Mouse (Mus musculus): ENCODE measurements around the gene Evx1. TPM values are rescaled to one million over a fixed set of nuclear protein-coding genes. Genes with fewer than 3 reads are reported as not detected.

Gene Evx1
- polyA plus RNA-seq, 1 experiment from 2014 or later: 0.70 TPM

DNA sequence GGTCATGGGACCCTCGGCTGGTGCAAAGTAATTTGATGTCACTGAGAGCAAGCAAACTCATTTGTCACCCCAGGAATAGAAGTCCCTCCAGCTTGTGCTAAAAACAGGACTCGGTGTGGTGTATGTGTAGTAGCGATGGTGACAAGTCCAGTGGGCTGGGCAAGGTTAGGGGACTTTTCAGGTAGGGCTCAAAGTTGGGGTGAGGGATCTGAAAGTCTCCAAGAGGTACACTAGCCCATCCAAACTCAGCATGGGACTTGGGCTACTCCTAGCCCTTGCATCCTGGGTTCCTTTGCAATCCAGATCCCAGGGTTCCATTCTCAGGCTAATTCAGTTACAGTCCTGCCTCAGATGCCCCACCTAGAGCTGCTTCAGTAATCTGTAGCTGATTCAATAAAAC, 44.5 kb upstream of the Evx1 start:
- H3K27ac ChIP-seq (ENCODE audit: low read depth, low read length): no peak overlapping the region
- no peaks in the 10 kb centered on the region for H3K9me3 ChIP-seq (ENCODE audit: control insufficient read depth, low read length)
- peaks cover 77% of the 10 kb centered on the region for H3K27me3 ChIP-seq (ENCODE audit: control insufficient read depth, insufficient read depth, low read length)
- no peaks in the 10 kb centered on the region for H3K36me3 ChIP-seq (ENCODE audit: control insufficient read depth, insufficient read depth, low read length)
- WGBS: 2% methylated on average over 3 of the region's 3 CpGs
- H3K4me1 ChIP-seq (ENCODE audit: control insufficient read depth, insufficient read depth, low read length): no peaks in the 10 kb centered on the region
- no peak overlapping the region for H3K4me2 ChIP-seq (ENCODE audit: low read depth, low read length)
- no peak overlapping the region for H3K9ac ChIP-seq (replicated peaks; ENCODE audit: low read depth, low read length)
- H3K4me3 ChIP-seq (ENCODE audit: low read depth, low read length): no peak overlapping the region
- no peak for ATAC-seq (ENCODE audit: low read depth)

DNA sequence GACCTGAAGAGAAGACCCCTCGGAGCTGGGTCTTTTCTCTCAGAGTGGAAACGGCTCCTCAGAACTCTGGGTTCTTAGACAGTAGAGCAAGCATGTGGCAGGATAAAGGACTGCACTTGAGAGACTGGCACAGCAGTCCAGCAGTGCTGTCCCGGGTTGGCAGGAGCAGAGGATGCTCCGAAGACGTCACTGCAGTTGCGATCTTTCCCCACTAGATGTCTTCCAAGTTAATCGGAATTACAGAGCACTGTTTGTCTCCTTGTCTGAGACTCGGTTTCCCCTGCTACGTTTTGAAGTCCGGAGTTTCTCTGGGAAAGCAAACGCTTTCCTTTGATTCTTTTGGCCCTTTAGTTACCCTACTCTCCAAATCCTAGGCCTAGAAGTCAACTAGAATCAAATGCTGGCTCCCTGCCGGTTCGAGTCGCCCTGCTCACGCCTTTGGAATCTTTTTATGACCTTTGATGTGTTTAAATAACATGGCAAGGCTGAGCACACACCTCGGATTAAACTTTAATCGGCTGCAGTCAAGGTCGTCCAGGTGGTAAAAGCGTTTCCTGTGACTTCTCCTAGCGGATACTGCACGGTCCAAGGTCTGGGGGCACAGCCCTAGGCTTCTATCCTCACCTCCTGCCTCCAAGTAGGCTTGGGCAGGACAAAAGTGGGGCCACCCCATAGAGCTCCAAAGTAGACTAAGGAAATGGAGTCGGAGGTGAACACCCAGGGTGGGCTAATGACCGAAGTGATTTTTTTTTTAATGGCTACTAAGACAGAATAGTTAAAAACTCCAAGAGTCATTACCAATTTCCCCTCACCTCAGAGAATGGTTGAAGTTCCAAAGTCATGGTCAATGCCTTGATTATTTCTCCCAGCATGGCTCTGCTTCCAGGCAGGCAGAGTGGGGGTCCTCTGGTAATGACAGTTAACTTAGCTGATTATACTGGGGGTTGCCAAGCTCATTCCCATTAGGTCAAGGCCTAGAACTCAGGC, 42.5 kb upstream of the Evx1 start:
- peak; percentile 66 for ATAC-seq (ENCODE audit: low read depth)
- WGBS: 3% methylated on average over 23 of the region's 23 CpGs

DNA sequence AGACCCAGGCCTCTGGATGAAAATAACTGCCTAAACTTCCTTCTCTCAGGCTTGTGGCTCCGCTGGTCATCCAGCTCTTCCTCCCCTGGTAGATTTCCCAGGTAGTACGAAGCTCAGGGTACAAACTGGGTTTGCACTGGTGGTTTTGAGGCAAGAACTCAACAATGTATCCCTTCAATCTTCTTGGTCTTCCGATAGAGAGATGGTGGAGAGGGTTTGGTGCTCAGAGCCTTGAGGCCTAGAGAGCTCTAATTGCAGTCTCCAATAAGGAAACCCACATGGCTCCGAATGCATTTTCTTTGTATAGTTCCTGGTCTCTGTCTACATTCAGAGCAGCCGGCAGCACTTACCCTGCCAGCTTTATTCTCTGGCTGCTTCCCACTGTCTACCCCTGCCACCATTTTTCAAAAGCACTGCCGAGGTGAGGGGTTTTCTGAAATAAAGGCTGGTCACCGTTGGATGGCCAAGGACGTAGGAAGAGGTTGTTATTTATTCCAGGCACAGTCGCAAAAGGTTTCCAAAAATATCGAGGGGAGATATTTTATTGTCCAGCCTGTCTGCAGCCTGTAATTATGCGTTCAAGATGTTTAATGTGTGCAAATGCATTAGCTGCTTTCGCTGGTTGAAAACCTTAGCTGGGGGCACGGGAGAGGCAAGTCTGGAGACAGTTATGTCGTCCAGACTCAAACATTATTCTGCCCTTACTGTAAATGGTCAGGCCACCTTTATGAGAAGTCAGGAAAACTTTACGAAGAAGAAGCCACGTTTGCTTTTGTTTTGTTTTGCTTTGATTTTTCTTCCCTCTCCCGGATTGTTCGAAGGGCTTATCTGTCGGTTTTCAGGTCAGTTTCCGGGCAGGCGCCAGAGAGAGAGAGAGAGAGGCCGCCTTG, 40.3 kb upstream of the Evx1 start:
- no peak overlapping the region for H3K4me3 ChIP-seq (ENCODE audit: low read depth, low read length)
- no peak overlapping the region for H3K4me2 ChIP-seq (ENCODE audit: low read depth, low read length)
- no peak overlapping the region for H3K9ac ChIP-seq (replicated peaks; ENCODE audit: low read depth, low read length)
- WGBS: 4% methylated on average over 21 of the region's 22 CpGs
- H3K9me3 ChIP-seq (ENCODE audit: control insufficient read depth, low read length): no peaks in the 10 kb centered on the region
- ATAC-seq (ENCODE audit: low read depth): no peak
- H3K27ac ChIP-seq (ENCODE audit: low read depth, low read length): no peak overlapping the region
- no peaks in the 10 kb centered on the region for H3K36me3 ChIP-seq (ENCODE audit: control insufficient read depth, insufficient read depth, low read length)
- peaks cover 86% of the 10 kb centered on the region for H3K27me3 ChIP-seq (ENCODE audit: control insufficient read depth, insufficient read depth, low read length)
- H3K4me1 ChIP-seq (ENCODE audit: control insufficient read depth, insufficient read depth, low read length): no peaks in the 10 kb centered on the region

More for the DNA sequence above, 42.5 kb upstream of the Evx1 start:
- H3K27me3 ChIP-seq (ENCODE audit: control insufficient read depth, insufficient read depth, low read length): peaks cover 78% of the 10 kb centered on the region
- no peak overlapping the region for H3K4me2 ChIP-seq (ENCODE audit: low read depth, low read length)
- no peak overlapping the region for H3K4me3 ChIP-seq (ENCODE audit: low read depth, low read length)
- no peaks in the 10 kb centered on the region for H3K4me1 ChIP-seq (ENCODE audit: control insufficient read depth, insufficient read depth, low read length)
- H3K36me3 ChIP-seq (ENCODE audit: control insufficient read depth, insufficient read depth, low read length): no peaks in the 10 kb centered on the region
- no peak overlapping the region for H3K27ac ChIP-seq (ENCODE audit: low read depth, low read length)
- H3K9me3 ChIP-seq (ENCODE audit: control insufficient read depth, low read length): no peaks in the 10 kb centered on the region
- no peak overlapping the region for H3K9ac ChIP-seq (replicated peaks; ENCODE audit: low read depth, low read length)

DNA sequence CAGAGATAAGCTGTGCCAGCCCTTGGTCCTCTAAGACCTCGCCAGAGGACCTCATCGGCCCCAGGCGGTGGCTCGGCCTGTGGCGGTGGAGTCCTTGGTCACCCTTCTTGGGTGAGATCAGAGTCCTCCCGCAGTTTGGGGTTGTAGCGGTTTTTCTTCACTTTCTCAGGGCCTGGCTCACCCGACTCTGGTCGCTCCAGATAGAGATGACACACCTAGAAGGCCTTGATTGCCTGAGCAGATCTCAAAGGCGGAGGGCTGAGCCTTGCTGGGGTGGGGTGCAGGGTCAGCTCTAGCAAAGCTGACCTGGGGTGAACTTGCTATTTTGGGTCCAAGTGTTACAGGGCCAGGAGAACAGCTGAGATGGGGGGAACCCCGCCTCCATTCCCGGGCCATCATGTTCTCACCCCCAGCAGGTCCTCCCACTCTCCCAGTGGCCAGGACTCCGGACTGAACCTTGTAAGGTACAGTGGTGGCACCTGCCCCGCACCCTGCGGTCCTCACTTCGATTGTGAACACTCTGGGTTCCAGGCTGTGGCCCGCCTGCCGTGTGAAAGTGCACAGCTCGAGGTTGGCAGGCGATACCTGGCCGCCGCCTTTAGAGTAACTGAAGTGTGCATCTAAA, 39.5 kb upstream of the Evx1 start:
- Histone ChIP-seq H3K27me3 (ENCODE audit: control insufficient read depth, insufficient read depth, low read length) (peaks cover 81% of the 10 kb centered on the region), H3K9ac (replicated peaks; ENCODE audit: low read depth, low read length) (no peak overlapping the region), H3K4me2 (ENCODE audit: low read depth, low read length) (no peak overlapping the region), H3K36me3 (ENCODE audit: control insufficient read depth, insufficient read depth, low read length) (no peaks in the 10 kb centered on the region), H3K27ac (ENCODE audit: low read depth, low read length) (no peak overlapping the region), H3K9me3 (ENCODE audit: control insufficient read depth, low read length) (no peaks in the 10 kb centered on the region), H3K4me3 (ENCODE audit: low read depth, low read length) (no peak overlapping the region), H3K4me1 (ENCODE audit: control insufficient read depth, insufficient read depth, low read length) (no peaks in the 10 kb centered on the region)
- ATAC-seq (ENCODE audit: low read depth): no peak
- 1% methylated on average over 22 of the region's 22 CpGs for WGBS

DNA sequence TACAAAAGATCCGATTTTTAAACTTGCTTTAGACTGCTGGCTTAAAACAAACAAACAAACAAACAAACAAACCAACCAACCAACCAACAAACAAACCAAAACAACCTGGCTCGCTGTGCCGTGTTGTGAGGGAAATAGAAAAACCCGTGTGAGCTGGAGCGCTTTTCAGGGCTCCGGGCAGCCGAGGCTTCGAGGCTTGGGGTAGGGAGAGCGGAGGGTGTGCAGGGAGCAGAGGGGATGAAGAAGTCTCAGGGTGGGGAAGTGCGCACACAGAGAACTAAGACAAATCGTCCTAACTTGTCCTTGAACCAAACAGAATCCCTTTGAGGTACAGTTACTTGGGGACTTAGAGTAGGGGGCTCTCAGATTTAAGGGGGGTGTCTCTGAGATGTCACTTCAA, 38.7 kb upstream of the Evx1 start:
- Histone ChIP-seq H3K4me2 (ENCODE audit: low read depth, low read length) (no peak overlapping the region), H3K27ac (ENCODE audit: low read depth, low read length) (no peak overlapping the region), H3K4me3 (ENCODE audit: low read depth, low read length) (no peak overlapping the region), H3K36me3 (ENCODE audit: control insufficient read depth, insufficient read depth, low read length) (no peaks in the 10 kb centered on the region), H3K4me1 (ENCODE audit: control insufficient read depth, insufficient read depth, low read length) (no peaks in the 10 kb centered on the region), H3K9me3 (ENCODE audit: control insufficient read depth, low read length) (no peaks in the 10 kb centered on the region), H3K9ac (replicated peaks; ENCODE audit: low read depth, low read length) (no peak overlapping the region), H3K27me3 (ENCODE audit: control insufficient read depth, insufficient read depth, low read length) (peaks cover 73% of the 10 kb centered on the region)
- ATAC-seq (ENCODE audit: low read depth): no peak
- WGBS: 2% methylated on average over 11 of the region's 11 CpGs

DNA sequence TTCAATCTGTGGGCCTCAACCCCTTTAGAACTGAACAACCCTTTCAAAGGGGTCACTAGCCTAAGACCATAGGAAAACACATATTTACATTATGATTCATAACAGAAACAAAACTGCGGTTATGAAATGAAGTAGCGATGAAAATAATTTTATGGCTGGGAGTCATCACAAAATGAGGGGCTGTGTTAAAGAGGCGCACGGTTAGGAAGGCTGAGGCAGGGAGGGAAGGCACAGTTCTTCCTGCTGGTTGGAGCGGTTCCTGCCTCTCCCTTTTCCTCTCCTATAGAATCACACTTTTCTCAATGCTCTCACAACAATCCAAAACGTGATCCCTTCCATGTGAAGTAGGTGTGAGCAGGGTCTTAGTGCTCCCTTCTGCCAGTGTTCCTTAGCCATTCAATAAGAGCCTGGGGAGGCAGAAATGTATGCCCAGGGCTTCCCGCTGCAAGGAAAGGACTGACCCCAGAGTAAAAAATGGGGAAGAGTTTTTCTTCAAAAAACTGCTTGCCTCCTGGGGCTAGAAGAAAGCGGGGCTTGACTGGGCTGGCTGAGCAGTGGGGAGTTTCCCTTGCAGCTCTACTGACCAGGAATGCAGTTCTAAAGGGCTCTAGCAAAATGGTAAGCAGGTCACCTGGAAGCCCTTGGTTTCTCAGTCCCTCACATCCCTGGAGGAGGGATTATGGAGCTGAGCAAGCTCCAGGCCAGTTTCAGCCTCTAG, 37.6 kb upstream of the Evx1 start:
- Histone ChIP-seq H3K9me3 (ENCODE audit: control insufficient read depth, low read length) (no peaks in the 10 kb centered on the region), H3K4me3 (ENCODE audit: low read depth, low read length) (no peak overlapping the region), H3K4me1 (ENCODE audit: control insufficient read depth, insufficient read depth, low read length) (no peaks in the 10 kb centered on the region), H3K36me3 (ENCODE audit: control insufficient read depth, insufficient read depth, low read length) (no peaks in the 10 kb centered on the region), H3K4me2 (ENCODE audit: low read depth, low read length) (no peak overlapping the region), H3K27me3 (ENCODE audit: control insufficient read depth, insufficient read depth, low read length) (peaks cover 64% of the 10 kb centered on the region), H3K27ac (ENCODE audit: low read depth, low read length) (no peak overlapping the region), H3K9ac (replicated peaks; ENCODE audit: low read depth, low read length) (no peak overlapping the region)
- WGBS: 6% methylated on average over 8 of the region's 8 CpGs
- no peak for ATAC-seq (ENCODE audit: low read depth)

DNA sequence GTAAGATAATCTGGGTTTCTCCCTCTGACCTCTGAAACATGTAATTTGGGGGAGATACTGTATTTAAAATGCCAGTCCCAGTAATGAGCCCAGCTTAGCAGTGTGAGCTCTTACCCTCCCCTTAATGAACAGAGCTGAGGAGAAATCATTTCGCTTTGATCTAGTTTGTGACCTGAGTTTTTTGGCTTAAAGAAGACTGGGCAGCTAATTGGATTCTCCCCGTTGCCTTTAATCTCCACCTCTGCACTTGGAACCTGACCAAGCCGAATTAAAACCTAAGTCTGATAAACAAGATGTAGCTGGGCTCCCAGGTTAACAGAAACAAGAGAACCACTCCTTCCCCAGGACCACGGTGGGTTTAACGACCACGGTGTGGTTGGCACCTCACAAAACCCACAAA, 36.9 kb upstream of the Evx1 start:
- no peak for ATAC-seq (ENCODE audit: low read depth)
- H3K4me2 ChIP-seq (ENCODE audit: low read depth, low read length): no peak overlapping the region
- no peaks in the 10 kb centered on the region for H3K4me1 ChIP-seq (ENCODE audit: control insufficient read depth, insufficient read depth, low read length)
- WGBS: 1% methylated on average over 6 of the region's 6 CpGs
- no peaks in the 10 kb centered on the region for H3K9me3 ChIP-seq (ENCODE audit: control insufficient read depth, low read length)
- no peaks in the 10 kb centered on the region for H3K36me3 ChIP-seq (ENCODE audit: control insufficient read depth, insufficient read depth, low read length)
- peaks cover 62% of the 10 kb centered on the region for H3K27me3 ChIP-seq (ENCODE audit: control insufficient read depth, insufficient read depth, low read length)
- H3K9ac ChIP-seq (replicated peaks; ENCODE audit: low read depth, low read length): no peak overlapping the region
- H3K4me3 ChIP-seq (ENCODE audit: low read depth, low read length): no peak overlapping the region
- H3K27ac ChIP-seq (ENCODE audit: low read depth, low read length): no peak overlapping the region

DNA sequence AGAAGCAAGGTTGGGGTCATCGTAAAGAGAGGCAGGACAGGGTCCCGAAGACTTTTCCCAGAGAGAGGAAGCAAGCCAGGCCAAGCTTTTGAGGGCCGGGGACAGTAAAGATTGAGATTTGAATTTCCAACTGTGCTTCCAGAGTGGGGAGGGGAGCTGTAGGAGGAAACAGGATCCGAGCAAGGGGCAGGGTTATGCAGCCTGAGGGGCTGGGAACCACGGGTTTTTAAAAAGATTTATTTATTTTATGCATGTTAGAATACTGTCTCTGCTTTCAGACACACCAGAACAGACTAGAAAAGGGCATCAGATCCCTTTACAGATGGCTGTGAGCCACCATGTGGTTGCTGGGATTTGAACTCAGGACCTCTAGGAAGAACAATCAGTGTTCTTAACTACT, 36.4 kb upstream of the Evx1 start:
- H3K27ac ChIP-seq (ENCODE audit: low read depth, low read length): no peak overlapping the region
- no peak overlapping the region for H3K4me2 ChIP-seq (ENCODE audit: low read depth, low read length)
- ATAC-seq (ENCODE audit: low read depth): no peak
- H3K9me3 ChIP-seq (ENCODE audit: control insufficient read depth, low read length): no peaks in the 10 kb centered on the region
- no peaks in the 10 kb centered on the region for H3K4me1 ChIP-seq (ENCODE audit: control insufficient read depth, insufficient read depth, low read length)
- H3K36me3 ChIP-seq (ENCODE audit: control insufficient read depth, insufficient read depth, low read length): no peaks in the 10 kb centered on the region
- no peak overlapping the region for H3K4me3 ChIP-seq (ENCODE audit: low read depth, low read length)
- 5% methylated on average over 5 of the region's 5 CpGs for WGBS
- H3K9ac ChIP-seq (replicated peaks; ENCODE audit: low read depth, low read length): no peak overlapping the region
- peaks cover 57% of the 10 kb centered on the region for H3K27me3 ChIP-seq (ENCODE audit: control insufficient read depth, insufficient read depth, low read length)

Measured in neural tube, embryonic 14.5 days (tissue).